Mouse (Mus musculus) heart, embryonic 14.5 days (tissue): ENCODE measurements around the gene Akt3. TPM values are rescaled to one million over a fixed set of nuclear protein-coding genes. Genes with fewer than 3 reads are reported as not detected.

Source experiments
- ATAC-seq: fragments of 200-750 bp; cut with Nextera tagmentation; 2 replicates; pipeline ENCODE4 v1.8.0; 2017; ENCODE audit warnings: low read depth, moderate TSS enrichment; ENCODE audit not compliant: insufficient number of reproducible peaks, insufficient read depth, low FRiP score
- H3K27ac ChIP-seq, 2 experiments: fragments of 200-500 bp in 1 of 2; fragments of 300-500 bp in 1 of 2; sonication (generic) in 1 of 2; replicated peaks in 1 of 2; 2 replicates each; pipeline ENCODE4 v1.5.1; 2012 to 2014; ENCODE audit warnings: low read depth in 2 of 2, low read length in 2 of 2, control low read depth in 1 of 2, mild to moderate bottlenecking in 1 of 2, mixed read lengths in 1 of 2; ENCODE audit not compliant: control insufficient read depth in 1 of 2, insufficient read depth in 1 of 2
- H3K27me3 ChIP-seq: fragments of 300-500 bp; sonication (generic); 2 replicates; pipeline ENCODE4 v1.6.1; 2014; ENCODE audit warnings: mild to moderate bottlenecking, low read length, control low read depth; ENCODE audit not compliant: control insufficient read depth, insufficient read depth
- H3K36me3 ChIP-seq: fragments of 300-500 bp; sonication (generic); 2 replicates; pipeline ENCODE4 v1.6.1; 2014; ENCODE audit warnings: mild to moderate bottlenecking, control low read depth, low read length, mixed read lengths; ENCODE audit not compliant: control insufficient read depth, insufficient read depth
- H3K4me1 ChIP-seq, 2 experiments: fragments of 200-500 bp in 1 of 2; fragments of 300-500 bp in 1 of 2; sonication (generic) in 1 of 2; 2 replicates each; pipeline ENCODE4 v1.6.1; 2012 to 2014; ENCODE audit warnings: low read length in 2 of 2, control low read depth in 1 of 2, mixed read lengths in 1 of 2; ENCODE audit not compliant: control insufficient read depth in 2 of 2, insufficient read depth in 2 of 2
- H3K4me2 ChIP-seq: fragments of 300-500 bp; sonication (generic); 2 replicates; pipeline ENCODE4 v1.6.1; 2014; ENCODE audit warnings: mild to moderate bottlenecking, low read length
- H3K4me3 ChIP-seq, 2 experiments: fragments of 200-500 bp in 1 of 2; fragments of 300-500 bp in 1 of 2; sonication (generic) in 1 of 2; 2 replicates each; pipeline ENCODE4 v1.5.1; 2012 to 2014; ENCODE audit warnings: low read length in 2 of 2, mild to moderate bottlenecking in 2 of 2, control low read depth in 1 of 2, low read depth in 1 of 2, moderate library complexity in 1 of 2; ENCODE audit not compliant: control insufficient read depth in 1 of 2, insufficient read depth in 1 of 2
- H3K9ac ChIP-seq: fragments of 300-500 bp; sonication (generic); 2 replicates; pipeline ENCODE4 v1.6.1; 2014; ENCODE audit warnings: mild to moderate bottlenecking, low read length
- H3K9me3 ChIP-seq: fragments of 300-500 bp; sonication (generic); 2 replicates; pipeline ENCODE4 v1.6.1; 2016; ENCODE audit warnings: low read length, control low read depth; ENCODE audit not compliant: control insufficient read depth
- WGBS: fragments of 180-500 bp; shearing (Covaris S2); extraction: QIAGEN DNeasy Blood & Tissue Kit; methylation state at CpG from one replicate; pipeline ENCODE4 v1.1.7; 2014; 5-methylcytosine and 5-hydroxymethylcytosine counted together
- polyA plus RNA-seq: library from polyadenylated mRNA; unstranded; fragments of >200 nt; fragmentation: Nextera tagmentation; extraction: Ambion mirVana; gene quantifications from 2 replicates; pipeline ENCODE4 v1.2.1, GENCODE M21; 2014

Akt3 gene
- polyA plus RNA-seq, 1 experiment from 2014 or later: 5.9 TPM

DNA sequence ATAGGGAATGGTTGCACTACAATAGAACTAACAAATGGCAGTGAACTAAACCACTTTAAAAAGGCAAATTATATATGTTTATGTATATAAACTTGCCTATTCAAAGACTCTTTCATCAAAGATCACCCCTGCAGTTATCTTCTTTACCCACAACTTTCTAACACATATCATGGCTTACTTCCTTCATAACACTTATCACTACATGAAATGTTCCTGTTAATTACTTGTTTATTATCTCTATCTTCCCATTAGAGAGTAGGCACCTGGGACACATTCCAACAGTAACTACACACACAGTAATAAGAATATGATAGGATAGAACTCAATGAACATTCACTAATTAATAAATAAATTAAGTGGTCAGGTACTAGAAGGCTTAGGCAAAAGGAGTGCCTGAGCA, 21.8 kb downstream of the Akt3 start:
- H3K27me3 ChIP-seq: no peaks in the 10 kb centered on the region
- H3K27ac ChIP-seq: no peak overlapping the region
- no peaks in the 10 kb centered on the region for H3K9me3 ChIP-seq
- no peak overlapping the region for H3K9ac ChIP-seq
- no peak for ATAC-seq
- no peaks in the 10 kb centered on the region for H3K4me1 ChIP-seq
- H3K4me2 ChIP-seq: no peak overlapping the region
- H3K4me3 ChIP-seq: no peak overlapping the region
- peaks cover 8% of the 10 kb centered on the region; the same call in 1 of the 2 replicates for H3K36me3 ChIP-seq

GRCm38 (mm10) chr1:177234462-177234861, 23.5 kb downstream of the Akt3 start:
- H3K9me3 ChIP-seq: no peaks in the 10 kb centered on the region
- H3K4me2 ChIP-seq: no peak overlapping the region
- ATAC-seq: no peak
- H3K27me3 ChIP-seq: no peaks in the 10 kb centered on the region
- no peaks in the 10 kb centered on the region for H3K4me1 ChIP-seq
- no peak overlapping the region for H3K4me3 ChIP-seq
- H3K9ac ChIP-seq: no peak overlapping the region
- no peak overlapping the region for H3K27ac ChIP-seq
- peaks cover 8% of the 10 kb centered on the region; the same call in 1 of the 2 replicates for H3K36me3 ChIP-seq
- 91% methylated on average over 5 of the region's 5 CpGs for WGBS

DNA sequence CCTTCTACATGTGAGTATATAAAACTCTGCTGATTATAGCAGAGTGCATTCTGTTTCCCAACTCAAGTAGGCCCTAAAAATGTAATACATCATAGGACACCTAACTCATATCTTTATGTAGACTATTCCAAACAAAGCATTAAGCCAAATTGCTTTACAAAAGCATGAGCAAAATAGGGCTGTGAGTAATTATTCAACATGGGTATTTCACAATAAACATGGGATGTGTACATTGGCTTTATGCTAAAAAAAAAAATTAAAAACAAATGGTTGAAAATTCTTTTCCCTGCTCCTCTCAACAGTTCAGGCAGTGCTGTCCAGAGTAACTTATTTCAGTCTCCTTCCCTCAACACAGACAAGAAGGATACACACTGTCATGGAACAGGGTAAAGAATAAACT, 26.9 kb downstream of the Akt3 start:
- no peak overlapping the region for H3K4me3 ChIP-seq
- H3K36me3 ChIP-seq: peaks cover 8% of the 10 kb centered on the region; the same call in 1 of the 2 replicates
- no peaks in the 10 kb centered on the region for H3K27me3 ChIP-seq
- no peak overlapping the region for H3K27ac ChIP-seq
- H3K4me2 ChIP-seq: no peak overlapping the region
- no peak overlapping the region for H3K9ac ChIP-seq
- no peak for ATAC-seq
- H3K4me1 ChIP-seq: no peaks in the 10 kb centered on the region
- H3K9me3 ChIP-seq: no peaks in the 10 kb centered on the region

- H3K27me3 ChIP-seq: no peaks in the 10 kb centered on the region
- H3K4me1 ChIP-seq: no peaks in the 10 kb centered on the region
- H3K9me3 ChIP-seq: no peaks in the 10 kb centered on the region
- H3K4me3 ChIP-seq: no peak overlapping the region
- H3K4me2 ChIP-seq: no peak overlapping the region
- no peak for ATAC-seq
- no peaks in the 10 kb centered on the region for H3K36me3 ChIP-seq
- no peak overlapping the region for H3K9ac ChIP-seq
- H3K27ac ChIP-seq: no peak overlapping the region
- 81% methylated on average over 1 of the region's 1 CpGs for WGBS
Measured at GRCm38 (mm10) chr1:177198978-177199377, 59.0 kb downstream of the Akt3 start.

DNA sequence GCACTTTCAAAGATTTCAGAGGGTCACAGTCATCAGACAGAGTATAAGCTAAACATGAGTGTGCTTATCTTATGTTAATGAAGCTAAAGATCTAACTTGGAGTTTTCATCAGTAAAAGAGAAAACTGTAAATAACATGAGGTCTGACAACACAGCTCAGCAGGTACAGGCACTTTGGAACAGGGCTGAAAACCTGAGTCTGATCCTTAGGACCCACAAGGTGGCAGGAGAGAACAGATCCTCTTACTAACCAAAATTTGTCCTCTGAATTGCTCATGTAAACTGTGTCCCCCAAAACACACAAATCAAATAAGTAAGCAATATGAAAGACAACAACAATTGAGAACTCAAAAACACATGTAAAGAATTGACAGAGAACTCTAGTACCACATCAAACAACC, 62.8 kb downstream of the Akt3 start:
- Histone ChIP-seq H3K4me3 (no peak overlapping the region), H3K27me3 (no peaks in the 10 kb centered on the region), H3K9ac (no peak overlapping the region), H3K4me1 (no peaks in the 10 kb centered on the region; a peak in 1 of 4 replicates), H3K4me2 (no peak overlapping the region), H3K9me3 (no peaks in the 10 kb centered on the region), H3K36me3 (no peaks in the 10 kb centered on the region), H3K27ac (no peak overlapping the region)
- no peak for ATAC-seq

DNA sequence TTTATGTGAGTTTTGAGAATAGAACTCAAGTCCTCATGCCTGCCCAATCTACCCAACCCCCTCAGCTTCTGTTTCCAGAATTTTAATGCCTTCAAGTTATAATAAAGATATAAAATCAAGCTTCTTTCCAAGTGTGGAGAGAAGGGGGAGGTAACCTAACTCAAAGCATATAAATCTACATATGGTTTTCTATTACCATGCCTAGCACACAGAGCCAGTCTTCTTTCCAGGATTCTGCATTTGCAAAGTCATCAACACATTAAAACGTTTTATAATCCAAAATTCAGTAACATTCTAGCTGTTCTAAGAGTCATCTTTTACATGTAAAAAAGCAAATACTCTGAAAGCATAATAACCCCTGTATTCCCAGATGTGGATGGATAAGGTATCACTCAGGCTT, 63.7 kb downstream of the Akt3 start:
- WGBS: 41% methylated on average over 1 of the region's 1 CpGs
- ATAC-seq: no peak
- Histone ChIP-seq H3K4me1 (no peaks in the 10 kb centered on the region; a peak in 1 of 4 replicates), H3K4me3 (no peak overlapping the region), H3K9me3 (no peaks in the 10 kb centered on the region), H3K27ac (no peak overlapping the region), H3K4me2 (no peak overlapping the region), H3K27me3 (no peaks in the 10 kb centered on the region), H3K36me3 (no peaks in the 10 kb centered on the region), H3K9ac (no peak overlapping the region)

GRCm38 (mm10) chr1:177191623-177192022, 66.4 kb downstream of the Akt3 start:
- no peak overlapping the region for H3K4me2 ChIP-seq
- 68% methylated on average over 3 of the region's 3 CpGs for WGBS
- no peaks in the 10 kb centered on the region for H3K9me3 ChIP-seq
- ATAC-seq: no peak
- no peak overlapping the region for H3K9ac ChIP-seq
- H3K36me3 ChIP-seq: no peaks in the 10 kb centered on the region
- H3K4me1 ChIP-seq: no peaks in the 10 kb centered on the region; a peak in 1 of 4 replicates
- no peak overlapping the region for H3K4me3 ChIP-seq
- no peaks in the 10 kb centered on the region for H3K27me3 ChIP-seq
- no peak overlapping the region for H3K27ac ChIP-seq

GRCm38 (mm10) chr1:177190358-177190757, 67.6 kb downstream of the Akt3 start:
- Histone ChIP-seq H3K4me1 (no peaks in the 10 kb centered on the region; a peak in 1 of 4 replicates), H3K4me3 (no peak overlapping the region), H3K27ac (no peak overlapping the region), H3K9ac (no peak overlapping the region), H3K9me3 (no peaks in the 10 kb centered on the region), H3K36me3 (no peaks in the 10 kb centered on the region), H3K4me2 (no peak overlapping the region), H3K27me3 (no peaks in the 10 kb centered on the region)
- 89% methylated on average over 1 of the region's 1 CpGs for WGBS
- ATAC-seq: no peak
